Mouse (Mus musculus): ENCODE results near the gene Mst1. TPM values are rescaled to one million over a fixed set of nuclear protein-coding genes. Genes with fewer than 3 reads are reported as not detected.

Gene Mst1
- total RNA-seq, 2 experiments from 2014 or later, result not detected

DNA sequence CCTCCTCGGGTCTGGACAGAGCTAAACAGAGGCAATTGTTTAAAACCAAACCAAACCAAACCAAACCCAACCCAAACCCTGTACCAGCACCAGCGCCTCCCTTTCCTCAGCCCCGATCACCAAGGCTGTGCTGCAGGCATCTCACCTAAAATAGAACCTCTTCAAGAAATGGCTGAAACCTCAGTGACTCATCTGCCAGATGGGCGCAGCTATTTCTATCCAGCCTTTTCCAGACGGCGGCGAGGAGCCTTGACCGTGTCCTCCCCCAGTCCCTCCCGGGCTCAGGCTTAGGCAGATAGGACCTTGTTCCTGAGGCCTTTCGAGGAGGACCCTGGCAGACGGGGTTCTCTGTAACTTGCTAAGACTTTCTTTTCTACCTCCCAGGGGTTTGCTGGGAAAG lies 48.0 kb downstream of the Mst1 start:
- no peak for DNase-seq (ENCODE audit: low spot score in 2 of 2)

DNA sequence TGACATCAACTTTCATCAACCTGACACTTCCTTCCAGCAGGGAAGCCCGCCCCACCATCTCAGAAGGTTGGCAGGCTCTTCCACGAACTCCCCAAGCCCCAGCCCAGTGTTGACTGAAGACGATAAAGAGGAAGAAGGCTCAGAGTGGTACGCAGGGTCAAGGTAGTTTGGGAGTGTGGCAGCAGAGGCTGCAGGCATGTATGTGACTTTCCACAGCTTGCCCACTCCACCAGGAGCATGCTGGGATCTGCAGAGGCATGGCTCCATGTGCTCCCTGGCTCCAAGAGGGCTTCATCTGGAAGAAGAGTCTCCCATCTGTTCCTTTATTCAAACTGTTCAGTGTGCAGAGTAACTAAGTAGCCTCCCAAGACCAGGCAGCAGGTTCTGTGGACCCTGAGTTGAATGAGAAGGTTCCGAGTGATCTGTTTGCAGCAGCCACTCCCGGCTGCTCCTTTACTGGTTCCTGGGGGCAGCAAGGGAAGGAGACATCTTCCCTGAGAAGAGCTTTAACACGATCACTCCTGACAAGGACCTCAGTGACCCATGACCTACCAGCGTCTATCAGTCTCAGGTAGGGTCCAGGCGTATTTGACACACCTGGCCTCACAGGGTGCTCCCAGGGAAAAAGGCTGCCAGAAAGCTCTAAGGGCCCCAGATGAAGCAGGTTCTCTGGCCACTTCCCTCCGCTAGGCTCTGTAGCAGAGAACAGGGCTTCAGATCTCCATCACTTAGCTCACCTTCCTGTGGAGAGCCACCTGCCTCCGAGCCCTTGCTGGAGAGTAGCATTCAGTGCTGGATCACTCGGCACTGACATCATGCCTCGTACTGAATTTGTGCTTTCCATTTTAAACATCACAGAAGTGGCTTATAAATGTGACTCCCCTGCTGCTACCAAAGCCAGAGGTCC lies 49.1 kb downstream of the Mst1 start:
- DNase-seq (ENCODE audit: low spot score in 2 of 2), result no peak

DNA sequence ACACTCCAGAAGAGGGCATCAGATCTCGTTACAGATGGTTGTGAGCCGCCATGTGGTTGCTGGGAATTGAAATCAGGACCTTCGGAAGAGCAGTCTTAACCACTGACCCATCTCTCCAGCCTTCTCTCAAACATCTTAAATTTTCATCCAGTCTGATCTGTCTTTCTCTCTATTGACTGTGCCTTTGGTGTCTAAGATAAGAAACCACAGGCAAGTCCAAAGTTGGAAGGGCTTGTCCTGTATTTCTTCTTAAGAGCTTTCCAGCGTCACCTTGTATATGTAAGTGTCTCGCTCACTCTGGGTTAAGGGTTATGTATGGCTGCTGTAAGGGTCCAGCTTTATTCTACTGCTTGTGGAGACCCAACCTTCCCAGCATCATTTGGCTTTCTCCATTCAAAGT lies 51.3 kb downstream of the Mst1 start:
- DNase-seq (ENCODE audit: low spot score in 2 of 2), result no peak

GRCm38 (mm10) chr9:108132373-108132772 lies 52.1 kb downstream of the Mst1 start:
- DNase-seq (ENCODE audit: low spot score in 2 of 2), result no peak

DNA sequence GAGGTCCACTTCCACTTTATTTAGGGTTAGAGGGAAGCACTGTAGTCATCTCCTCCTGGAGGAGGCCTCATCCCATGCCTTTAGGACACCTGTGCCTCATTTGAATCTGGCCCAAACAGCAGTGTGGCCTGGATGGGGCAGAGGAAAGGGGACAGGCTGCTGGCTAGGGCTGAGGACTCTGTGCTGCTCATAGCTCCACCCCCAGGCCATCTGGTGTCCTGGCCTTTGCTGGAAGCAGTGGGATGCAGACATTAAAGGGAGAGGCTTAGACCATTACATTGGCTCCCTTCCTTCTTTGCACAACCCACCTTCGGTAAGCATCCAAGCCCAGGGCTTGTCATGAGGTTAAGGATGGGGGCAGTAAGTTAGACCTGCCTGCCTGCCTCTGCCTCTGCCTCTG lies 53.2 kb downstream of the Mst1 start:
- no peak for DNase-seq (ENCODE audit: low spot score in 2 of 2)

Small RNA genes lying within 50 kb of the gene (microRNA-seq; reads per million reads assigned to microRNA genes)
- gene Gm47303 (0 to 0.23 reads per million in 2 experiments), gene Mir7088 (0 reads per million in 2 experiments)

Other genes with a start within 250 kb of the Mst1 start
- gene Rbm6, start 207.2 kb upstream of the Mst1 start, total RNA-seq (2021), result 10 to 100 TPM; 57.7 to 60.2 TPM
- 10 to 100 TPM; 17.0 to 20.9 TPM for gene Mon1a, start 192.3 kb upstream of the Mst1 start, total RNA-seq (2021)
- gene Mst1r, start 173.6 kb upstream of the Mst1 start, total RNA-seq (2021), result 1 to 10 TPM; 1.8 to 2.9 TPM
- not detected for gene Actl11, start 152.0 kb upstream of the Mst1 start, total RNA-seq (2021)
- 100 to 1,000 TPM; 497 to 516 TPM for gene Camkv, start 144.8 kb upstream of the Mst1 start, total RNA-seq (2021)
- 10 to 100 TPM; 22.3 to 23.8 TPM for gene Traip, start 130.3 kb upstream of the Mst1 start, total RNA-seq (2021)
- 1 to 10 TPM; 2.7 to 3.2 TPM for gene Uba7, start 104.9 kb upstream of the Mst1 start, total RNA-seq (2021)
- gene Gm20661, start 97.4 kb upstream of the Mst1 start, total RNA-seq (2021), result 1 to 10 TPM; 1.2 to 1.6 TPM
- gene Inka1, start 94.6 kb upstream of the Mst1 start, total RNA-seq (2021), result 10 to 100 TPM in 1 of 2 experiments, 1 to 10 TPM in 1; 9.2 to 11.5 TPM
- 1 to 10 TPM; 4.0 TPM for gene Cdhr4, start 87.9 kb upstream of the Mst1 start, total RNA-seq (2021)
- 1 to 10 TPM in 1 of 2 experiments, not detected in 1; 1.1 TPM for gene Gm20662, start 84.1 kb upstream of the Mst1 start, total RNA-seq (2021)
- 100 to 1,000 TPM; 178 to 188 TPM for gene Ip6k1, start 77.9 kb upstream of the Mst1 start, total RNA-seq (2021)
- gene Gmppb, start 31.2 kb upstream of the Mst1 start, total RNA-seq (2021), result 10 to 100 TPM; 14.7 to 17.5 TPM
- gene Amigo3, start 27.3 kb upstream of the Mst1 start, total RNA-seq (2021), result 1 to 10 TPM; 2.2 to 2.8 TPM
- 10 to 100 TPM; 84.9 to 86.8 TPM for gene Rnf123, start 2.9 kb downstream of the Mst1 start, total RNA-seq (2021)
- gene Apeh, start 14.2 kb downstream of the Mst1 start, total RNA-seq (2021), result 10 to 100 TPM; 39.4 to 42.8 TPM
- 100 to 1,000 TPM; 203 to 219 TPM for gene Bsn, start 109.9 kb downstream of the Mst1 start, total RNA-seq (2021)
- gene Dag1, start 183.5 kb downstream of the Mst1 start, total RNA-seq (2021), result 100 to 1,000 TPM; 119 to 120 TPM
- 10 to 100 TPM; 85.7 to 86.1 TPM for gene Nicn1, start 210.0 kb downstream of the Mst1 start, total RNA-seq (2021)
- 10 to 100 TPM; 27.1 to 27.9 TPM for gene Amt, start 216.4 kb downstream of the Mst1 start, total RNA-seq (2021)
- 100 to 1,000 TPM; 189 to 198 TPM for gene Rhoa, start 225.7 kb downstream of the Mst1 start, total RNA-seq (2021)
- 10 to 100 TPM; 45.3 to 46.8 TPM for gene Tcta, start 225.7 kb downstream of the Mst1 start, total RNA-seq (2021)